Mouse (Mus musculus): ENCODE data around the gene Cirbp.
A peak's percentile ranks its signal among the peaks of the same experiment; 100 is the strongest.
"Not testable (repeated sequence)": the region's sequence is repeated elsewhere in the genome, so short reads cannot be mapped to it uniquely, and the experiment has no call there.

The Cirbp gene

GRCm38 (mm10) chr10:80162716-80163299, 3.0 kb upstream of the Cirbp start:
- no peak for DNase-seq (ENCODE audit: low spot score in 2 of 2)

GRCm38 (mm10) chr10:80163721-80164120, 2.1 kb upstream of the Cirbp start:
- DNase-seq (ENCODE audit: low spot score in 2 of 2): no peak

- DNase-seq (ENCODE audit: low spot score in 2 of 2): no peak
Observed at GRCm38 (mm10) chr10:80164161-80164997, 1.4 kb upstream of the Cirbp start.

GRCm38 (mm10) chr10:80164998-80165344, 814 bp upstream of the Cirbp start:
- DNase-seq (ENCODE audit: low spot score in 2 of 2): peak; percentile 96

- not testable (repeated sequence) for DNase-seq (ENCODE audit: low spot score in 2 of 2)
Observed at GRCm38 (mm10) chr10:80166136-80166535, 351 bp downstream of the Cirbp start.

- DNase-seq (ENCODE audit: low spot score in 2 of 2): peak; percentile 99
Observed at GRCm38 (mm10) chr10:80167460-80168037, 1.8 kb downstream of the Cirbp start.

- DNase-seq (ENCODE audit: low spot score in 2 of 2): peak; percentile 90
Observed at GRCm38 (mm10) chr10:80168038-80168661, 2.4 kb downstream of the Cirbp start.

- no peak for DNase-seq (ENCODE audit: low spot score in 2 of 2)
Observed at GRCm38 (mm10) chr10:80169070-80169469, 3.3 kb downstream of the Cirbp start.

GRCm38 (mm10) chr10:80169651-80170050, 3.9 kb downstream of the Cirbp start:
- DNase-seq (ENCODE audit: low spot score in 2 of 2): no peak

- no peak for DNase-seq (ENCODE audit: low spot score in 2 of 2)
Observed at GRCm38 (mm10) chr10:80170052-80170451, 4.3 kb downstream of the Cirbp start.

- DNase-seq (ENCODE audit: low spot score in 2 of 2): no peak
Observed at GRCm38 (mm10) chr10:80170601-80171021, 4.8 kb downstream of the Cirbp start.

GRCm38 (mm10) chr10:80171252-80171651, 5.5 kb downstream of the Cirbp start:
- DNase-seq (ENCODE audit: low spot score in 2 of 2): no peak

GRCm38 (mm10) chr10:80171760-80172526, 6.2 kb downstream of the Cirbp start:
- DNase-seq (ENCODE audit: low spot score in 2 of 2): no peak

GRCm38 (mm10) chr10:80172527-80173292, 6.9 kb downstream of the Cirbp start, which contains the start of gene 1600002K03Rik:
1600002K03Rik (plus strand) TSS chr10:80172944.
- DNase-seq (ENCODE audit: low spot score in 2 of 2): peak; percentile 94 to 95

- no peak for DNase-seq (ENCODE audit: low spot score in 2 of 2)
Observed at GRCm38 (mm10) chr10:80173358-80173757, 7.6 kb downstream of the Cirbp start.

GRCm38 (mm10) chr10:80173955-80174640, 8.3 kb downstream of the Cirbp start:
- no peak for DNase-seq (ENCODE audit: low spot score in 2 of 2)

- DNase-seq (ENCODE audit: low spot score in 2 of 2): peak in 1 of 2 experiments; percentile 50
Observed at GRCm38 (mm10) chr10:80174705-80175104, 8.9 kb downstream of the Cirbp start.

- DNase-seq (ENCODE audit: low spot score in 2 of 2): no peak
Observed at GRCm38 (mm10) chr10:80175536-80176269, 9.9 kb downstream of the Cirbp start.

- no peak for DNase-seq (ENCODE audit: low spot score in 2 of 2)
Observed at GRCm38 (mm10) chr10:80176270-80176834, 10.6 kb downstream of the Cirbp start.
